Mouse (Mus musculus) CH12.LX (cell line): ENCODE measurements at regions not wholly inside any gene's neighbourhood (a gene's known extent, or its start where the extent isn't known, plus 50 kb on each side); places are given as distances from the start of the nearest gene placed in this dataset.

Experiments
- DNase-seq: peaks from one replicate; pipeline ENCODE4 v3.0.0-alpha.2; 2013; ENCODE audit errors: extremely low read depth
- H3K27ac ChIP-seq: 2 replicates; pipeline ENCODE4 v1.5.1; 2012; ENCODE audit warnings: low read depth, mild to moderate bottlenecking, control low read depth, moderate library complexity; ENCODE audit not compliant: insufficient read depth
- H3K27me3 ChIP-seq: replicated peaks from 2 replicates; pipeline ENCODE3; 2012; ENCODE audit warnings: inconsistent platforms
- H3K36me3 ChIP-seq, 2 experiments: replicated peaks in 1 of 2; 2 replicates each; pipeline versions ENCODE3 to v1.6.1; 2012; ENCODE audit warnings: inconsistent platforms in 1 of 2, low read length in 1 of 2, mild to moderate bottlenecking in 1 of 2, mixed read lengths in 1 of 2, moderate library complexity in 1 of 2; ENCODE audit not compliant: control insufficient read depth in 1 of 2, insufficient read depth in 1 of 2
- H3K4me1 ChIP-seq, 2 experiments: 2 replicates each; pipeline ENCODE4 v1.6.1; 2012; ENCODE audit warnings: inconsistent platforms in 1 of 2, moderate library complexity in 1 of 2; ENCODE audit not compliant: insufficient read depth in 2 of 2, control insufficient read depth in 1 of 2
- H3K4me2 ChIP-seq: 2 replicates; pipeline ENCODE4 v1.6.1; 2012; ENCODE audit warnings: low read depth, mild to moderate bottlenecking, control low read depth; ENCODE audit not compliant: poor library complexity, insufficient read depth, severe bottlenecking
- H3K4me3 ChIP-seq, 3 experiments: fragments of 150-350 bp in 1 of 3; sonication (generic) in 1 of 3; replicated peaks in 1 of 3; 2 replicates each; pipeline versions ENCODE3 to v1.5.1; 2011 to 2012; ENCODE audit warnings: low read depth in 2 of 3, low read length in 2 of 3, mild to moderate bottlenecking in 2 of 3, moderate library complexity in 2 of 3, control low read depth in 1 of 3, improper control_type of control experiment in 1 of 3, inconsistent platforms in 1 of 3, mixed read lengths in 1 of 3; ENCODE audit not compliant: poor library complexity in 1 of 3
- H3K79me2 ChIP-seq: replicated peaks from 2 replicates; pipeline ENCODE4 v1.6.1; 2012; ENCODE audit warnings: mild to moderate bottlenecking, moderate library complexity; ENCODE audit not compliant: control insufficient read depth, poor library complexity, insufficient read depth, severe bottlenecking; ENCODE audit errors: extremely low read depth
- H3K9ac ChIP-seq: 2 replicates; pipeline ENCODE4 v1.6.1; 2012; ENCODE audit warnings: low read depth, mild to moderate bottlenecking, control low read depth, moderate library complexity; ENCODE audit not compliant: insufficient read depth
- H3K9me3 ChIP-seq: replicated peaks from 2 replicates; pipeline ENCODE3; 2012; ENCODE audit warnings: low read length, inconsistent platforms, mixed read lengths
- BHLHE40 ChIP-seq: IDR thresholded peaks from 2 replicates; pipeline ENCODE4 v1.6.1; 2011; ENCODE audit warnings: mild to moderate bottlenecking, low read depth, low read length, improper control_type of control experiment
- CHD2 ChIP-seq: IDR thresholded peaks from 2 replicates; pipeline ENCODE4 v1.6.1; 2011; ENCODE audit warnings: low read length, improper control_type of control experiment
- CTCF ChIP-seq, 2 experiments: IDR thresholded peaks in 1 of 2; conservative IDR thresholded peaks in 1 of 2; 2 replicates each; pipeline ENCODE4 v1.5.1; 2011 to 2012; ENCODE audit warnings: low read depth in 2 of 2, low read length in 2 of 2, improper control_type of control experiment in 1 of 2, inconsistent platforms in 1 of 2, mild to moderate bottlenecking in 1 of 2, moderate library complexity in 1 of 2
- E2F4 ChIP-seq: IDR thresholded peaks from 2 replicates; pipeline ENCODE4 v1.6.1; 2011; ENCODE audit warnings: low read depth, low read length, improper control_type of control experiment; ENCODE audit not compliant: insufficient replicate concordance
- ELF1 ChIP-seq: IDR thresholded peaks from 2 replicates; pipeline ENCODE4 v1.6.1; 2014; ENCODE audit warnings: low read depth, mild to moderate bottlenecking, inconsistent platforms, low read length, improper control_type of control experiment
- ETS1 ChIP-seq: conservative IDR thresholded peaks from 2 replicates; pipeline ENCODE4 v1.6.1; 2012; ENCODE audit warnings: low read depth, mild to moderate bottlenecking, inconsistent platforms, low read length, improper control_type of control experiment, moderate library complexity
- GABPA ChIP-seq: IDR thresholded peaks from 2 replicates; pipeline ENCODE4 v1.6.1; 2012; ENCODE audit warnings: low read depth, low read length, improper control_type of control experiment, inconsistent platforms; ENCODE audit not compliant: insufficient replicate concordance
- HCFC1 ChIP-seq: IDR thresholded peaks from 2 replicates; pipeline ENCODE4 v1.6.1; 2012; ENCODE audit warnings: low read depth, mild to moderate bottlenecking, inconsistent platforms, low read length, improper control_type of control experiment
- IRF4 ChIP-seq: IDR thresholded peaks from 2 replicates; pipeline ENCODE4 v1.6.1; 2014; ENCODE audit warnings: low read depth, mild to moderate bottlenecking, inconsistent platforms, low read length, improper control_type of control experiment
- JUN ChIP-seq: IDR thresholded peaks from 2 replicates; pipeline ENCODE4 v1.6.1; 2011; ENCODE audit warnings: low read depth, mild to moderate bottlenecking, low read length, improper control_type of control experiment, moderate library complexity; ENCODE audit not compliant: insufficient read depth
- JUND ChIP-seq: conservative IDR thresholded peaks from 2 replicates; pipeline ENCODE4 v1.6.1; 2011; ENCODE audit warnings: low read depth, low read length, improper control_type of control experiment
- MAX ChIP-seq: IDR thresholded peaks from 2 replicates; pipeline ENCODE4 v1.6.1; 2011; ENCODE audit warnings: low read length, improper control_type of control experiment
- MAZ ChIP-seq: IDR thresholded peaks from 2 replicates; pipeline ENCODE4 v1.6.1; 2012; ENCODE audit warnings: low read depth, mild to moderate bottlenecking, inconsistent platforms, low read length, improper control_type of control experiment, moderate library complexity
- MXI1 ChIP-seq: IDR thresholded peaks from 2 replicates; pipeline ENCODE4 v1.6.1; 2011; ENCODE audit warnings: mild to moderate bottlenecking, low read depth, low read length, improper control_type of control experiment
- MYC ChIP-seq: IDR thresholded peaks from 2 replicates; pipeline ENCODE4 v1.6.1; 2011; ENCODE audit warnings: low read depth, mild to moderate bottlenecking, improper control_type of control experiment, low read length
- NELFE ChIP-seq: IDR thresholded peaks from 2 replicates; pipeline ENCODE4 v1.6.1; 2011; ENCODE audit warnings: low read depth, low read length, improper control_type of control experiment
- NRF1 ChIP-seq: IDR thresholded peaks from 2 replicates; pipeline ENCODE4 v1.6.1; 2014; ENCODE audit warnings: low read depth, mild to moderate bottlenecking, inconsistent platforms, low read length, improper control_type of control experiment, moderate library complexity
- PAX5 ChIP-seq: IDR thresholded peaks from 2 replicates; pipeline ENCODE4 v1.6.1; 2012; ENCODE audit warnings: low read length, inconsistent platforms, mixed read lengths
- POLR2A ChIP-seq: IDR thresholded peaks from 2 replicates; pipeline ENCODE4 v1.6.1; 2011; ENCODE audit warnings: low read depth, mild to moderate bottlenecking, improper control_type of control experiment, low read length
- POLR2AphosphoS2 ChIP-seq: IDR thresholded peaks from 2 replicates; pipeline ENCODE4 v1.6.1; 2011; ENCODE audit warnings: low read depth, low read length, improper control_type of control experiment
- RAD21 ChIP-seq: IDR thresholded peaks from 2 replicates; pipeline ENCODE4 v1.6.1; 2011; ENCODE audit warnings: low read depth, mild to moderate bottlenecking, low read length, improper control_type of control experiment, moderate library complexity
- SIN3A ChIP-seq: IDR thresholded peaks from 2 replicates; pipeline ENCODE4 v1.6.1; 2012; ENCODE audit warnings: low read length, improper control_type of control experiment, inconsistent platforms
- SMC3 ChIP-seq: IDR thresholded peaks from 2 replicates; pipeline ENCODE4 v1.6.1; 2011; ENCODE audit warnings: low read depth, low read length, improper control_type of control experiment
- TBP ChIP-seq: conservative IDR thresholded peaks from 2 replicates; pipeline ENCODE4 v1.6.1; 2011; ENCODE audit warnings: low read depth, low read length, improper control_type of control experiment
- TCF12 ChIP-seq: IDR thresholded peaks from 2 replicates; pipeline ENCODE4 v1.6.1; 2014; ENCODE audit warnings: low read depth, mild to moderate bottlenecking, inconsistent platforms, low read length, improper control_type of control experiment
- UBTF ChIP-seq: IDR thresholded peaks from 2 replicates; pipeline ENCODE4 v1.6.1; 2012; ENCODE audit warnings: low read depth, mild to moderate bottlenecking, inconsistent platforms, low read length, improper control_type of control experiment, moderate library complexity
- USF1 ChIP-seq: IDR thresholded peaks from 2 replicates; pipeline ENCODE4 v1.6.1; 2014; ENCODE audit warnings: low read depth, mild to moderate bottlenecking, inconsistent platforms, low read length, improper control_type of control experiment
- USF2 ChIP-seq: conservative IDR thresholded peaks from 2 replicates; pipeline ENCODE4 v1.6.1; 2011; ENCODE audit warnings: low read depth, low read length, improper control_type of control experiment
- ZC3H11A ChIP-seq: IDR thresholded peaks from 2 replicates; pipeline ENCODE4 v1.6.1; 2012; ENCODE audit warnings: low read depth, mild to moderate bottlenecking, inconsistent platforms, low read length, improper control_type of control experiment
- ZKSCAN1 ChIP-seq: IDR thresholded peaks from 2 replicates; pipeline ENCODE4 v1.6.1; 2012; ENCODE audit warnings: low read depth, inconsistent platforms, low read length, improper control_type of control experiment, borderline replicate concordance
- ZMIZ1 ChIP-seq: IDR thresholded peaks from 2 replicates; pipeline ENCODE4 v1.6.1; 2012; ENCODE audit warnings: low read depth, mild to moderate bottlenecking, inconsistent platforms, low read length, improper control_type of control experiment
- dilution Hi-C: fragments of 300-500 bp; cut with MboI; formaldehyde crosslinking; loops from 2 replicates; pipeline ENCODE4 v1.14.3; 2020; ENCODE audit warnings: low sequenced_read_pairs; ENCODE audit not compliant: extremely low pct_unique_long_range_greater_than_20kb, extremely low pct_ligation_motif_present
- in situ Hi-C: fragments of 300-500 bp; cut with MboI; formaldehyde crosslinking; loops from 3 replicates; pipeline ENCODE4 v1.14.3; 2019; ENCODE audit warnings: low sequenced_read_pairs, low pct_ligation_motif_present, low pct_unique_long_range_greater_than_20kb, mixed read lengths

DNA sequence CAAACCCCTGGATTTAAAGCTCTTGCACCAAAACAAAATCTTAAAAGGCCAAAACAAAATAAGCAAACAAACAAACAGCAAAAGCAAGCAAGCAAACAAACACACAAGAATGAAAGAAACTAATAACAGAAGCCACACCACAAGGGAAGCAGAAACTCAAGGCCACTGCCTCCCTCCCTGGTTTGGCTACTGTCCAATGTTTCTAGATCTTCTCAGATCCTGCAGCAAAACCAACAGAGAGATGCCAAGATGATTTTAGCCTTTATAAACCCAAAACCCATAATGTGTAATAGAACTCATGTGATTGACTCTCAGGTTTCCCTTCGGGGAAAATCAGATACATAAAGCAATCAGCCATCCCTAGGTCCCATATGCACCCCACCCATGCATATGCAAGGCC, 90.5 kb upstream of the Tsc22d1 start:
- in situ Hi-C loops (no loop called here), dilution Hi-C loops (no loop called here)
- no peak overlapping the region for H3K27ac ChIP-seq
- H3K4me3 ChIP-seq, result no peak overlapping the region
- no peaks in the 10 kb centered on the region for H3K9me3 ChIP-seq
- H3K36me3 ChIP-seq, result no peaks in the 10 kb centered on the region
- no peak for DNase-seq
- no peaks in the 10 kb centered on the region for H3K79me2 ChIP-seq
- H3K4me2 ChIP-seq, result no peak overlapping the region
- no peak overlapping the region for H3K9ac ChIP-seq
- no peak for TF ChIP-seq ELF1
- TF ChIP-seq ZKSCAN1, result no peak
- TF ChIP-seq JUND, result no peak
- TF ChIP-seq SIN3A, result no peak
- TF ChIP-seq CHD2, result no peak
- TF ChIP-seq MYC, result no peak
- no peak for TF ChIP-seq TCF12
- TF ChIP-seq CTCF (conservative IDR thresholded peaks at IDR 0.05 in 1 of 2, IDR thresholded peaks at IDR 0.05 in 1 of 2; ENCODE audit: low read depth in 2 of 2, low read length in 2 of 2), result no peak
- no peak for TF ChIP-seq GABPA
- no peak for TF ChIP-seq ZC3H11A
- TF ChIP-seq PAX5, result no peak
- no peak for TF ChIP-seq POLR2AphosphoS2
- TF ChIP-seq UBTF, result no peak
- TF ChIP-seq RAD21, result no peak
- TF ChIP-seq POLR2A, result no peak
- TF ChIP-seq MAZ, result no peak
- no peak for TF ChIP-seq IRF4
- no peak for TF ChIP-seq MAX
- no peak for TF ChIP-seq TBP
- TF ChIP-seq ETS1, result no peak
- no peaks in the 10 kb centered on the region for H3K27me3 ChIP-seq
- H3K4me1 ChIP-seq, result peaks cover 0 to 8% of the 10 kb centered on the region in 2 experiments; a peak in 2 of 4 replicates

DNA sequence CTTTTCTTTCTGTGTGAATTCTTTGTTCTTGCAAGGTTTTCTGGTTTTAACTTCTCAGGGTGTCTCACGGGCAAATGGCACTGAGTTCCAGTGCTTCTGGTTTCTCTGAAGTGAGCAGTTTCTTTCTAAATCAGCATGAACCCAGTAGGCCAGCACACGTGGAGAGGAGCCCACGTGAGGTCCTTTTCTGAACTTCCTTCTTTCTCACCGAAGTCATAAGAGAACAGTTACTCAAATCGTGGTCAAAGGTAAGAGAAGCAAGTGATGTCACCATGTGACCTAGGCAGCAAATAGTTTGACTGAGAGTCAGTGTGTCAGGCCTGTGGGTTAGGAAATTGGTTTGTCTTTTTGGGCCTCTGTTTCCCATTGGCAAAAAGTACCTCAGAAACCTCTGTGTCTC, 84.8 kb upstream of the Tsc22d1 start:
- no peak overlapping the region for H3K9ac ChIP-seq
- no peaks in the 10 kb centered on the region for H3K27me3 ChIP-seq
- H3K4me2 ChIP-seq, result no peak overlapping the region
- no peak overlapping the region for H3K4me3 ChIP-seq
- peak; percentile 73 for DNase-seq
- TF ChIP-seq CTCF (conservative IDR thresholded peaks at IDR 0.05 in 1 of 2, IDR thresholded peaks at IDR 0.05 in 1 of 2; ENCODE audit: low read depth in 2 of 2, low read length in 2 of 2) (no peak), USF1 (peak; percentile 62), USF2 (peak; percentile 61), JUN (0 out of 2 replicates have a peak, but pooled peaks have one; percentile 19), ELF1 (no peak), UBTF (no peak), E2F4 (no peak), HCFC1 (no peak), RAD21 (no peak), ZC3H11A (no peak), TBP (no peak), BHLHE40 (peak; percentile 91), MAX (peak; percentile 85), TCF12 (no peak), MXI1 (0 out of 2 replicates have a peak, but pooled peaks have one; percentile 42), SMC3 (no peak), POLR2AphosphoS2 (no peak), NRF1 (no peak), MYC (peak; percentile 95), NELFE (no peak), CHD2 (no peak), ZMIZ1 (no peak), ETS1 (peak; percentile 59), SIN3A (no peak)
- no peak overlapping the region for H3K27ac ChIP-seq
- H3K4me1 ChIP-seq, result peaks cover 0 to 18% of the 10 kb centered on the region in 2 experiments; a peak in 2 of 4 replicates
- H3K79me2 ChIP-seq, result no peaks in the 10 kb centered on the region
- H3K36me3 ChIP-seq, result no peaks in the 10 kb centered on the region
- dilution Hi-C loops, result no loop called here
- no peaks in the 10 kb centered on the region for H3K9me3 ChIP-seq
- in situ Hi-C loops, result no loop called here
